Mouse (Mus musculus): ENCODE measurements around the gene Ch25h. TPM values are rescaled to one million over a fixed set of nuclear protein-coding genes. Genes with fewer than 3 reads are reported as not detected.

Gene Ch25h
- polyA plus RNA-seq, 1 experiment from 2014 or later = 0.08 TPM

GRCm38 (mm10) chr19:34493859-34494258 lies 18.9 kb upstream of the Ch25h start:
- 73% methylated on average over 4 of the region's 4 CpGs for WGBS (ENCODE audit: insufficient replicate concordance)
- H3K4me2 ChIP-seq (ENCODE audit: low read depth, low read length) = no peak overlapping the region
- ATAC-seq (ENCODE audit: low read depth) = no peak
- H3K9me3 ChIP-seq (replicated peaks; ENCODE audit: control insufficient read depth, low read length) = no peaks in the 10 kb centered on the region
- H3K27ac ChIP-seq (ENCODE audit: low read length) = no peak overlapping the region
- no peaks in the 10 kb centered on the region; the same call in 1 of the 2 replicates for H3K4me1 ChIP-seq (ENCODE audit: control insufficient read depth, low read depth, low read length)
- no peak overlapping the region for H3K9ac ChIP-seq (ENCODE audit: low read depth, low read length)
- no peaks in the 10 kb centered on the region for H3K27me3 ChIP-seq (ENCODE audit: control insufficient read depth, insufficient read depth, low read depth, low read length)
- no peaks in the 10 kb centered on the region for H3K36me3 ChIP-seq (ENCODE audit: control insufficient read depth, insufficient read depth)
- H3K4me3 ChIP-seq (ENCODE audit: low read depth, low read length) = no peak overlapping the region

GRCm38 (mm10) chr19:34483547-34483946 lies 8.6 kb upstream of the Ch25h start:
- WGBS (ENCODE audit: insufficient replicate concordance) = 8% methylated on average over 4 of the region's 4 CpGs
- H3K4me1 ChIP-seq (ENCODE audit: control insufficient read depth, low read depth, low read length) = no peaks in the 10 kb centered on the region
- no peaks in the 10 kb centered on the region for H3K36me3 ChIP-seq (ENCODE audit: control insufficient read depth, insufficient read depth)
- no peak overlapping the region for H3K4me2 ChIP-seq (ENCODE audit: low read depth, low read length)
- no peaks in the 10 kb centered on the region for H3K9me3 ChIP-seq (replicated peaks; ENCODE audit: control insufficient read depth, low read length)
- ATAC-seq (ENCODE audit: low read depth) = no peak
- no peaks in the 10 kb centered on the region for H3K27me3 ChIP-seq (ENCODE audit: control insufficient read depth, insufficient read depth, low read depth, low read length)
- H3K9ac ChIP-seq (ENCODE audit: low read depth, low read length) = no peak overlapping the region
- no peak overlapping the region for H3K4me3 ChIP-seq (ENCODE audit: low read depth, low read length)
- H3K27ac ChIP-seq (ENCODE audit: low read length) = no peak overlapping the region

- H3K4me2 ChIP-seq (ENCODE audit: low read depth, low read length) = peak overlapping the region; percentile 61
- ATAC-seq (ENCODE audit: low read depth) = no peak
- no peaks in the 10 kb centered on the region for H3K36me3 ChIP-seq (ENCODE audit: control insufficient read depth, insufficient read depth)
- peaks cover 30% of the 10 kb centered on the region for H3K27me3 ChIP-seq (ENCODE audit: control insufficient read depth, insufficient read depth, low read depth, low read length)
- no peak overlapping the region for H3K9ac ChIP-seq (ENCODE audit: low read depth, low read length)
- no peaks in the 10 kb centered on the region for H3K9me3 ChIP-seq (replicated peaks; ENCODE audit: control insufficient read depth, low read length)
- H3K27ac ChIP-seq (ENCODE audit: low read length) = no peak overlapping the region
- H3K4me3 ChIP-seq (ENCODE audit: low read depth, low read length) = peak overlapping the region; percentile 51
- WGBS (ENCODE audit: insufficient replicate concordance) = 10% methylated on average over 49 of the region's 49 CpGs
- peaks cover 4% of the 10 kb centered on the region; the same call in 1 of the 2 replicates for H3K4me1 ChIP-seq (ENCODE audit: control insufficient read depth, low read depth, low read length)
Observed at GRCm38 (mm10) chr19:34474228-34474990, 555 bp downstream of the Ch25h start.

GRCm38 (mm10) chr19:34471703-34472102 lies 3.3 kb downstream of the Ch25h start:
- no peak overlapping the region for H3K4me3 ChIP-seq (ENCODE audit: low read depth, low read length)
- H3K27me3 ChIP-seq (ENCODE audit: control insufficient read depth, insufficient read depth, low read depth, low read length) = peaks cover 25% of the 10 kb centered on the region
- ATAC-seq (ENCODE audit: low read depth) = no peak
- no peaks in the 10 kb centered on the region for H3K9me3 ChIP-seq (replicated peaks; ENCODE audit: control insufficient read depth, low read length)
- no peak overlapping the region for H3K4me2 ChIP-seq (ENCODE audit: low read depth, low read length)
- H3K9ac ChIP-seq (ENCODE audit: low read depth, low read length) = no peak overlapping the region
- H3K36me3 ChIP-seq (ENCODE audit: control insufficient read depth, insufficient read depth) = no peaks in the 10 kb centered on the region
- no peak overlapping the region for H3K27ac ChIP-seq (ENCODE audit: low read length)
- 50% methylated on average over 2 of the region's 2 CpGs for WGBS (ENCODE audit: insufficient replicate concordance)
- peaks cover 4% of the 10 kb centered on the region; the same call in 1 of the 2 replicates for H3K4me1 ChIP-seq (ENCODE audit: control insufficient read depth, low read depth, low read length)

GRCm38 (mm10) chr19:34468794-34469193 lies 6.2 kb downstream of the Ch25h start:
- Histone ChIP-seq H3K4me2 (ENCODE audit: low read depth, low read length) (no peak overlapping the region), H3K36me3 (ENCODE audit: control insufficient read depth, insufficient read depth) (no peaks in the 10 kb centered on the region), H3K9ac (ENCODE audit: low read depth, low read length) (no peak overlapping the region), H3K27me3 (ENCODE audit: control insufficient read depth, insufficient read depth, low read depth, low read length) (peaks cover 1% of the 10 kb centered on the region; the same call in 1 of the 2 replicates), H3K4me1 (ENCODE audit: control insufficient read depth, low read depth, low read length) (no peaks in the 10 kb centered on the region), H3K27ac (ENCODE audit: low read length) (no peak overlapping the region), H3K4me3 (ENCODE audit: low read depth, low read length) (no peak overlapping the region), H3K9me3 (replicated peaks; ENCODE audit: control insufficient read depth, low read length) (no peaks in the 10 kb centered on the region)
- WGBS (ENCODE audit: insufficient replicate concordance) = 29% methylated on average over 3 of the region's 3 CpGs
- ATAC-seq (ENCODE audit: low read depth) = no peak

GRCm38 (mm10) chr19:34468216-34468615 lies 6.7 kb downstream of the Ch25h start:
- H3K9me3 ChIP-seq (replicated peaks; ENCODE audit: control insufficient read depth, low read length) = no peaks in the 10 kb centered on the region
- H3K36me3 ChIP-seq (ENCODE audit: control insufficient read depth, insufficient read depth) = no peaks in the 10 kb centered on the region
- H3K27me3 ChIP-seq (ENCODE audit: control insufficient read depth, insufficient read depth, low read depth, low read length) = no peaks in the 10 kb centered on the region; the same call in 1 of the 2 replicates
- no peak overlapping the region for H3K27ac ChIP-seq (ENCODE audit: low read length)
- no peak overlapping the region for H3K4me3 ChIP-seq (ENCODE audit: low read depth, low read length)
- no peak for ATAC-seq (ENCODE audit: low read depth)
- 36% methylated on average over 6 of the region's 6 CpGs for WGBS (ENCODE audit: insufficient replicate concordance)
- H3K9ac ChIP-seq (ENCODE audit: low read depth, low read length) = no peak overlapping the region
- H3K4me2 ChIP-seq (ENCODE audit: low read depth, low read length) = no peak overlapping the region
- H3K4me1 ChIP-seq (ENCODE audit: control insufficient read depth, low read depth, low read length) = no peaks in the 10 kb centered on the region

- no peak overlapping the region for H3K9ac ChIP-seq (ENCODE audit: low read depth, low read length)
- H3K9me3 ChIP-seq (replicated peaks; ENCODE audit: control insufficient read depth, low read length) = no peaks in the 10 kb centered on the region
- no peak overlapping the region for H3K4me2 ChIP-seq (ENCODE audit: low read depth, low read length)
- no peak overlapping the region for H3K4me3 ChIP-seq (ENCODE audit: low read depth, low read length)
- no peak overlapping the region for H3K27ac ChIP-seq (ENCODE audit: low read length)
- no peaks in the 10 kb centered on the region for H3K27me3 ChIP-seq (ENCODE audit: control insufficient read depth, insufficient read depth, low read depth, low read length)
- WGBS (ENCODE audit: insufficient replicate concordance) = 28% methylated on average over 3 of the region's 3 CpGs
- H3K36me3 ChIP-seq (ENCODE audit: control insufficient read depth, insufficient read depth) = no peaks in the 10 kb centered on the region
- no peaks in the 10 kb centered on the region for H3K4me1 ChIP-seq (ENCODE audit: control insufficient read depth, low read depth, low read length)
- ATAC-seq (ENCODE audit: low read depth) = no peak
Observed at GRCm38 (mm10) chr19:34464453-34464852, 10.5 kb downstream of the Ch25h start.

GRCm38 (mm10) chr19:34461451-34462019 lies 13.4 kb downstream of the Ch25h start:
- WGBS (ENCODE audit: insufficient replicate concordance) = 60% methylated on average over 1 of the region's 1 CpGs
- H3K36me3 ChIP-seq (ENCODE audit: control insufficient read depth, insufficient read depth) = no peaks in the 10 kb centered on the region
- H3K27ac ChIP-seq (ENCODE audit: low read length) = no peak overlapping the region
- no peak overlapping the region for H3K4me2 ChIP-seq (ENCODE audit: low read depth, low read length)
- no peak overlapping the region for H3K4me3 ChIP-seq (ENCODE audit: low read depth, low read length)
- no peaks in the 10 kb centered on the region for H3K9me3 ChIP-seq (replicated peaks; ENCODE audit: control insufficient read depth, low read length)
- no peak overlapping the region for H3K9ac ChIP-seq (ENCODE audit: low read depth, low read length)
- H3K4me1 ChIP-seq (ENCODE audit: control insufficient read depth, low read depth, low read length) = no peaks in the 10 kb centered on the region
- H3K27me3 ChIP-seq (ENCODE audit: control insufficient read depth, insufficient read depth, low read depth, low read length) = no peaks in the 10 kb centered on the region
- no peak for ATAC-seq (ENCODE audit: low read depth)

GRCm38 (mm10) chr19:34450784-34451370 lies 24.1 kb downstream of the Ch25h start:
- H3K27me3 ChIP-seq (ENCODE audit: control insufficient read depth, insufficient read depth, low read depth, low read length) = no peaks in the 10 kb centered on the region
- 26% methylated on average over 1 of the region's 1 CpGs for WGBS (ENCODE audit: insufficient replicate concordance)
- no peaks in the 10 kb centered on the region for H3K9me3 ChIP-seq (replicated peaks; ENCODE audit: control insufficient read depth, low read length)
- H3K4me1 ChIP-seq (ENCODE audit: control insufficient read depth, low read depth, low read length) = no peaks in the 10 kb centered on the region
- H3K4me3 ChIP-seq (ENCODE audit: low read depth, low read length) = no peak overlapping the region
- ATAC-seq (ENCODE audit: low read depth) = no peak
- H3K36me3 ChIP-seq (ENCODE audit: control insufficient read depth, insufficient read depth) = no peaks in the 10 kb centered on the region
- H3K27ac ChIP-seq (ENCODE audit: low read length) = no peak overlapping the region
- no peak overlapping the region for H3K4me2 ChIP-seq (ENCODE audit: low read depth, low read length)
- H3K9ac ChIP-seq (ENCODE audit: low read depth, low read length) = no peak overlapping the region
